Mouse (Mus musculus) heart, embryonic 14.5 days (tissue): ENCODE measurements around the gene P2ry2. TPM values are rescaled to one million over a fixed set of nuclear protein-coding genes. Genes with fewer than 3 reads are reported as not detected.

ENCODE experiments used
- ATAC-seq: fragments of 200-750 bp; cut with Nextera tagmentation; 2 replicates; pipeline ENCODE4 v1.8.0; 2017; ENCODE audit warnings: low read depth, moderate TSS enrichment; ENCODE audit not compliant: insufficient number of reproducible peaks, insufficient read depth, low FRiP score
- H3K27ac ChIP-seq, 2 experiments: fragments of 200-500 bp in 1 of 2; fragments of 300-500 bp in 1 of 2; sonication (generic) in 1 of 2; replicated peaks in 1 of 2; 2 replicates each; pipeline ENCODE4 v1.5.1; 2012 to 2014; ENCODE audit warnings: low read depth in 2 of 2, low read length in 2 of 2, control low read depth in 1 of 2, mild to moderate bottlenecking in 1 of 2, mixed read lengths in 1 of 2; ENCODE audit not compliant: control insufficient read depth in 1 of 2, insufficient read depth in 1 of 2
- H3K27me3 ChIP-seq: fragments of 300-500 bp; sonication (generic); 2 replicates; pipeline ENCODE4 v1.6.1; 2014; ENCODE audit warnings: mild to moderate bottlenecking, low read length, control low read depth; ENCODE audit not compliant: control insufficient read depth, insufficient read depth
- H3K36me3 ChIP-seq: fragments of 300-500 bp; sonication (generic); 2 replicates; pipeline ENCODE4 v1.6.1; 2014; ENCODE audit warnings: mild to moderate bottlenecking, control low read depth, low read length, mixed read lengths; ENCODE audit not compliant: control insufficient read depth, insufficient read depth
- H3K4me1 ChIP-seq, 2 experiments: fragments of 200-500 bp in 1 of 2; fragments of 300-500 bp in 1 of 2; sonication (generic) in 1 of 2; 2 replicates each; pipeline ENCODE4 v1.6.1; 2012 to 2014; ENCODE audit warnings: low read length in 2 of 2, control low read depth in 1 of 2, mixed read lengths in 1 of 2; ENCODE audit not compliant: control insufficient read depth in 2 of 2, insufficient read depth in 2 of 2
- H3K4me2 ChIP-seq: fragments of 300-500 bp; sonication (generic); 2 replicates; pipeline ENCODE4 v1.6.1; 2014; ENCODE audit warnings: mild to moderate bottlenecking, low read length
- H3K4me3 ChIP-seq, 2 experiments: fragments of 200-500 bp in 1 of 2; fragments of 300-500 bp in 1 of 2; sonication (generic) in 1 of 2; 2 replicates each; pipeline ENCODE4 v1.5.1; 2012 to 2014; ENCODE audit warnings: low read length in 2 of 2, mild to moderate bottlenecking in 2 of 2, control low read depth in 1 of 2, low read depth in 1 of 2, moderate library complexity in 1 of 2; ENCODE audit not compliant: control insufficient read depth in 1 of 2, insufficient read depth in 1 of 2
- H3K9ac ChIP-seq: fragments of 300-500 bp; sonication (generic); 2 replicates; pipeline ENCODE4 v1.6.1; 2014; ENCODE audit warnings: mild to moderate bottlenecking, low read length
- H3K9me3 ChIP-seq: fragments of 300-500 bp; sonication (generic); 2 replicates; pipeline ENCODE4 v1.6.1; 2016; ENCODE audit warnings: low read length, control low read depth; ENCODE audit not compliant: control insufficient read depth
- WGBS: fragments of 180-500 bp; shearing (Covaris S2); extraction: QIAGEN DNeasy Blood & Tissue Kit; methylation state at CpG from one replicate; pipeline ENCODE4 v1.1.7; 2014; 5-methylcytosine and 5-hydroxymethylcytosine counted together
- polyA plus RNA-seq: library from polyadenylated mRNA; unstranded; fragments of >200 nt; fragmentation: Nextera tagmentation; extraction: Ambion mirVana; gene quantifications from 2 replicates; pipeline ENCODE4 v1.2.1, GENCODE M21; 2014

Gene P2ry2
- polyA plus RNA-seq, 1 experiment from 2014 or later: 1.8 TPM

DNA sequence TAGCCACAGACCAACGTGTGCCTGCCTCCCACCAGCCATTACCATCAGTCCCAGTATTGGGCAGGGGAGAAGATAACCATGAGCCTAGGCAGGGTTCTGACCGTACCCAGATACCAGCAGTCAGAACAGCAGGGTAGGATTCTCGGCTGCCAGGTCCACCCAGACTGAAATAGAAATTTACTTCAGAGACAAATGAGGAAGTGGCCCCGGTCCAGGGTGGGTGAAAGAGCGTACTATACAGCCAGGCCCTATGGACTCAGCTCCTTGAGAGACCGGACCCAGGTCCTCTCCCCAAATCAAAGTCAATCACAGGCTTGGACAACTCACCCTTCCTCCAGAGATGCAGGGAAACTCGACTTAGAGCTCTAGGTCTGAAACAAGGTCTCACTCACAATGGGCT is 51.5 kb downstream of the P2ry2 start:
- H3K27me3 ChIP-seq: no peaks in the 10 kb centered on the region
- no peaks in the 10 kb centered on the region for H3K36me3 ChIP-seq
- no peaks in the 10 kb centered on the region; the same call in 1 of the 2 replicates for H3K9me3 ChIP-seq
- no peak overlapping the region for H3K27ac ChIP-seq
- H3K9ac ChIP-seq: no peak overlapping the region
- ATAC-seq: no peak
- WGBS: 55% methylated on average over 7 of the region's 7 CpGs
- H3K4me3 ChIP-seq: no peak overlapping the region
- H3K4me2 ChIP-seq: no peak overlapping the region
- H3K4me1 ChIP-seq: peaks cover 7 to 9% of the 10 kb centered on the region in 2 experiments

DNA sequence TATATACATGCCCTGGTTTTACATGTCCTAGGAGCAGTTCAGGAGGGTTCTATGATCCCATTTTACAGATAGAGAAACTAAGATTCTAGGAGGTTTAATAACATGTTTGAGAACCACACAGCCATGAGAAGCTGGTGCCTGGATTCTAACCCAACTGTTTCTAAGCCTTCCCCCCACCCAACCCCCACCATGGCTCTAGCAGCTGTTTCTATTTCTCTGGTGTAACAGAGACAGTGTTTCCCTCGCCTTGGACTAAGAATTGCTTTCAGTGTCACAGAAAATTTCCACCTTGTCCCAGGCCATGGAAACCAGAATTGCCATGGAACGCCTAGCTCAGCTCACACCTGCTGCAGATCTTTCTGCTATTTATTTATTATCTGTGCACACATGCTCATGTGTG is 52.2 kb downstream of the P2ry2 start:
- H3K4me2 ChIP-seq: no peak overlapping the region
- 80% methylated on average over 2 of the region's 2 CpGs for WGBS
- no peak overlapping the region for H3K4me3 ChIP-seq
- H3K9me3 ChIP-seq: no peaks in the 10 kb centered on the region; the same call in 1 of the 2 replicates
- ATAC-seq: no peak
- H3K36me3 ChIP-seq: no peaks in the 10 kb centered on the region
- no peak overlapping the region for H3K27ac ChIP-seq
- peaks cover 2 to 3% of the 10 kb centered on the region in 2 experiments; a peak in 3 of 4 replicates for H3K4me1 ChIP-seq
- H3K9ac ChIP-seq: no peak overlapping the region
- H3K27me3 ChIP-seq: no peaks in the 10 kb centered on the region

GRCm38 (mm10) chr7:100958426-100958825 is 54.2 kb downstream of the P2ry2 start:
- no peak for ATAC-seq
- Histone ChIP-seq H3K4me2 (no peak overlapping the region), H3K4me1 (peaks cover 1 to 6% of the 10 kb centered on the region in 2 experiments; a peak in 2 of 4 replicates), H3K4me3 (no peak overlapping the region), H3K9ac (no peak overlapping the region), H3K36me3 (no peaks in the 10 kb centered on the region), H3K27ac (no peak overlapping the region), H3K9me3 (no peaks in the 10 kb centered on the region; the same call in 1 of the 2 replicates), H3K27me3 (no peaks in the 10 kb centered on the region)
- 95% methylated on average over 2 of the region's 2 CpGs for WGBS

DNA sequence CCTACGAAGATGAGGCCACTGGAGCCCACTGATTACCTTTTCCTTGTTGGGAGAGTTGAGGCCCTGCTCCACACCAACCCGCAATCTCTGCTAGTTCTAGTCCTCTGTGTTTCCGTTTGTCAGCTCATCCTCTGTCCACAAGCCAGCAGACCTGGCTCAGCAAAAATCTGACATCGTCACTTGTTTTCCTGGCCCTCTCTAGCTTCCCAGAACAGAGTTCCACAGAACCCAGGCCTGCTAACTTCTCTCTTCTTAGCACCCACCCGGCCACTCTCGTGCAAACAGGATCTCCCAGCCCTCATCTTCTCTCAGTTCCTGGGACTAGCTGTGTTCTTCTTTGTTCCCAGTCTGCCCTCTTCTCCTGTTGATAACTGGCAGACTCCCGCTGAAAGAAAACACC is 60.0 kb downstream of the P2ry2 start:
- Histone ChIP-seq H3K4me1 (peaks cover 22 to 32% of the 10 kb centered on the region in 2 experiments), H3K9ac (no peak overlapping the region), H3K4me3 (no peak overlapping the region), H3K4me2 (no peak overlapping the region), H3K27me3 (no peaks in the 10 kb centered on the region), H3K9me3 (no peaks in the 10 kb centered on the region), H3K36me3 (no peaks in the 10 kb centered on the region), H3K27ac (peak overlapping the region in 1 of 2 experiments; percentile 35; a peak in 2 of 4 replicates)
- WGBS: 48% methylated on average over 7 of the region's 7 CpGs
- no peak for ATAC-seq

DNA sequence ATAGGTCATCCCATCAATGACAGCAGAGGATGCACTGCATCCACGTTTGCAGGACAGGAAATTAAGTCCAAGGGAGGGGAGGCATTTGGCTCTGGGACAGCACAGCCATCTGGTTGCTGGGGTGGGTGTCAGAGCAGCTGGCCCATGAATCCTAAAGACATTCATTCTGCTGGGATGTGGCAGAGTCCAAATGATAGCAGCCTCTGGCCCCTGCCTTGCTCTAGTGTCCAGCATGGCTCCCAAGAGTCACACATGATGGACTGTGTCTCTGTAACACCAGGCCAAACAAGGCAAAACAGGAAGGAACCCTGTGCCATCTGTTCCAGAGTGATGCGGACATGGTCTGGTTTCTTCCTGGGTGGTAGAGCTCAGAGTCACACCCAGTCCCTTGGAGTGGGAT is 60.8 kb downstream of the P2ry2 start:
- no peaks in the 10 kb centered on the region for H3K9me3 ChIP-seq
- no peak overlapping the region for H3K4me2 ChIP-seq
- 66% methylated on average over 2 of the region's 2 CpGs for WGBS
- ATAC-seq: no peak
- peaks cover 22 to 32% of the 10 kb centered on the region in 2 experiments for H3K4me1 ChIP-seq
- H3K27ac ChIP-seq: 0 out of 4 replicates have a peak overlapping the region, but pooled peaks of 1 of the 2 experiments have one; percentile 37
- no peaks in the 10 kb centered on the region for H3K36me3 ChIP-seq
- H3K4me3 ChIP-seq: no peak overlapping the region
- no peak overlapping the region for H3K9ac ChIP-seq
- no peaks in the 10 kb centered on the region for H3K27me3 ChIP-seq

- WGBS: 46% methylated on average over 12 of the region's 12 CpGs
- Histone ChIP-seq H3K27me3 (no peaks in the 10 kb centered on the region), H3K36me3 (no peaks in the 10 kb centered on the region), H3K9me3 (no peaks in the 10 kb centered on the region), H3K4me2 (no peak overlapping the region), H3K9ac (no peak overlapping the region), H3K4me1 (peaks cover 22 to 29% of the 10 kb centered on the region in 2 experiments), H3K27ac (peak overlapping the region; percentile 60 to 73), H3K4me3 (no peak overlapping the region)
- peak; percentile 54; the same call in 1 of the 2 replicates for ATAC-seq
Measured at GRCm38 (mm10) chr7:100950481-100951010, 62.1 kb downstream of the P2ry2 start.

DNA sequence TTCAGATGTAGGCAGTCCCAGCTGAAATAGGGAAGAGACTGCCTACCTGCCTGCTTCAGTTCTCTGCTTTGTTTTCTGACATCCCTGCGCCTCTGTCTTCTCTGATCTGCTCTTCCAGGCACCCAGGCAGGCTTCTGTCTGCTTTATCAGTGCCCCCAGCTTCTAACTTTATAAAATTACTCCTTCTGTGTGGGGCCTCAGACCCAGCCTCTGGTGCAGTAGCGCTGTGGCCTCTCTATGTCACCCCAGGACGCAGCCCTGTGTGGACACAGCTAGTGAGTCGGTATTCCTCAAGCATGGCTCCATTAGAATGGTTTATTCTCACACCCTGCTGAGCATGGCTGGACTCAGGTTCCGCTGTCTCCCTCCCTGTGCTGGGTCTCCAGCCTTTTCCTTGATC is 62.6 kb downstream of the P2ry2 start:
- Histone ChIP-seq H3K4me1 (peaks cover 22 to 29% of the 10 kb centered on the region in 2 experiments), H3K9ac (no peak overlapping the region), H3K4me3 (no peak overlapping the region), H3K27me3 (no peaks in the 10 kb centered on the region), H3K27ac (peak overlapping the region; percentile 60 to 73), H3K36me3 (no peaks in the 10 kb centered on the region), H3K9me3 (no peaks in the 10 kb centered on the region), H3K4me2 (no peak overlapping the region)
- 68% methylated on average over 5 of the region's 5 CpGs for WGBS
- no peak for ATAC-seq
